Mouse (Mus musculus) ovary, adult 18-20 months (tissue): ENCODE measurements around the gene B4galt7.
"Not testable (repeated sequence)": the region's sequence is repeated elsewhere in the genome, so short reads cannot be mapped to it uniquely, and the experiment has no call there.

Source experiments
- DNase-seq: peaks from one replicate; pipeline ENCODE4 v3.0.0; 2022; ENCODE audit warnings: low spot score, mixed read lengths

The B4galt7 gene

DNA sequence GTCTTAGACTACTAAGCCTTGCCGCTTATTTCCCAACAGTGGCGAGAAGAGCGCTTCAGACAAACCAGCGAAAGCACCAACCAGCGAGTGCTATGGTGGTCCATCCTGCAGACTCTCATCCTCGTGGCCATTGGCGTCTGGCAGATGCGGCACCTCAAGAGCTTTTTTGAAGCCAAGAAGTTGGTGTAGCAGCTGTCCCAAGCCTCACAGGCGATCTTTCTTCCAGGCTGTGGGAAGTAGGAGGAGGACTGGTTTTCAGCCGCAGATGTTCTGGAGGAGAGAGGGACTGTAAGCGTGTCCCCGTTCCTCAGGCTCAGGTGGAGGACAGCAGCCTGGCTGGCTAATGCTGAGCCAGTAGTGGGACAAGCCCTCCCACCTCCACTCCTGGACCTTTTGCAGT lies 2.9 kb upstream of the B4galt7 start:
- DNase-seq: no peak

- DNase-seq: no peak
These were observed 961 bp downstream of the B4galt7 start for GRCm38 (mm10) chr13:55600657-55601056.

DNA sequence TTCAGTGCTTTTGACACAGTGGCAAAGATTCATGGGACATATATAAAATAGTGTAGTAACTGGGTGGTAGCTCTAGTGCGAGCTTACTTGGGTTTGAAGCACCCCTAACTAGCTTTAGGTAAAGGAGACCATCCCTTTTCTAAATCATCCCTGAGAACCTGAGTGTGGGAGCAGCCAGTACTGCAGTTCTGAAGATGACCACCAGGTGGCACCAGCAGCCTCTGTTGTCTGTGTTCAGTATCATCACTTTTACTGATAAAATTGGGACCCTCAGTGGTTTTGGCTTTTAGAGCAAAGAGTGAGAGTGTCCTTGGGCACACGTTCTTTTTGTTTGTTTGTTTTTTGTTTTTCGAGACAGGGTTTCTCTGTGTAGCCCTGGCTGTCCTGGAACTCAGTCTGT lies 1.9 kb downstream of the B4galt7 start:
- peak; percentile 29 for DNase-seq

DNA sequence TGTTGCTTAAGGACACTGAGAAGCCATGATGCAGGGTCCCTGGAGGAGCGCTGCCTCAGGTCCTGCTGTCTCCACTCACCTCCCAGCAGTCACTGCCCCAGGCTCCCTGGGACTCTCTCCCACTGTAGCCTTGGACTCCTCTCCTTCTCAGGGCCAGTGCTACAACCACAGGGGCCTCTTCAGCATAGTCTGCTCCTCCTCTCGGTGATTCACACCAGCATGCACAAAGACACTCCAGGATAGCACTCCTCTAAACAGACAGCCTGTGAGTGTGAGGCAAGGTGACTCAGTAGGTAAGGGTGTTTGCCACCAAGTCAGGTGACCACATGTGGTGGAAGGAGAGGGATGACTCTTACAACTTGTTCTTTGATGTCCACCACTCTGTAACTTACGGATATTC lies 4.9 kb downstream of the B4galt7 start:
- DNase-seq: no peak

DNA sequence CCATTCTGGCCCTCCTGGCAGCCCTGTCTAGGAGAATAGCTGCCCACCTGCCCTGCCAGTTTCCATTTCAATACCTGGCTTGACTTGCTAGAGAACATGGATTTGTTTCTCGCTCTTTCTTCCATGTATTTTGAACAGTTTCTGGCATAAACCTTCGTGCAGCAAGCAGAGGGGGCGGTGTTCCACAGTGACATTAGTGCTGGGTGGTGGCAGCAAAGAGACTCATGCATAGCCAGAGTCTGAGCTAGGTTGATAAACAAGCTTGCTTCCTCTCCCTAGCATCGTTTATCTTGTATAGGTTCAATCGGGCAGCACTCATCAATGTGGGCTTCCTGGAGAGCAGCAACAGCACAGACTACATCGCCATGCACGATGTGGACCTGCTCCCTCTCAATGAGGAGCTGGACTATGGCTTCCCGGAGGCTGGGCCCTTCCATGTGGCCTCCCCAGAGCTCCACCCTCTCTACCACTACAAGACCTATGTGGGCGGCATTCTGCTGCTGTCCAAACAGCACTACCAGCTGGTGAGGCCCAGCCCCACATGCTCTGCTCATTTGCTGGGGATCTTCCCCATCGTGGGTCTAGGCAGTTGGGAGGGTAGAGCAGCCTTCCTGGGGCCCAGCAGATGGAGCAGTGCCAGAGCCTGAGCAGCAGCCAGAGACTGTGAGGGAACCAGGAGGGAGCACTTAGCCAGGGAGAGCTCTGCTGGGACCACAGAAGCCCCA lies 7.4 kb downstream of the B4galt7 start:
- no peak for DNase-seq

DNA sequence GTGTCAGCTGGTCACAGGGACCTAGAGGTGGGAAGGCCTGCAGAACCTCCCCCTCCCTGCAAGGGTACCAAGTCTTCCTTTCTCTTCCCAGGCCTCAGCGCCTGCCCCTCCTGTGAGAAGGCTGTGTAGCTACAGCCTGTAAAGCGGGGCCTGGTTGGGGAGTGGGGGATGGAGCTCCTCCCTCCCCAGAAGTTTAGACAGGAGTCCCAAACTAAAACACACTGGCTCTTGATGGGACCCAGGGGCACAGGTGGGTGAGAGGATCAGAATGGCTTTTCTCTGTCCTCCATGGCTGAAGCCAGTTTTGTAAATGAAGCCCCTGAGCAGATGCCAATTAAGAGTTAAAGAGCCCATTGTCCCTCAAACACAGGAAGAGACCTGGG lies 7.9 kb downstream of the B4galt7 start:
- DNase-seq: no peak

GRCm38 (mm10) chr13:55611996-55612395 lies 12.3 kb downstream of the B4galt7 start:
- no peak for DNase-seq

DNA sequence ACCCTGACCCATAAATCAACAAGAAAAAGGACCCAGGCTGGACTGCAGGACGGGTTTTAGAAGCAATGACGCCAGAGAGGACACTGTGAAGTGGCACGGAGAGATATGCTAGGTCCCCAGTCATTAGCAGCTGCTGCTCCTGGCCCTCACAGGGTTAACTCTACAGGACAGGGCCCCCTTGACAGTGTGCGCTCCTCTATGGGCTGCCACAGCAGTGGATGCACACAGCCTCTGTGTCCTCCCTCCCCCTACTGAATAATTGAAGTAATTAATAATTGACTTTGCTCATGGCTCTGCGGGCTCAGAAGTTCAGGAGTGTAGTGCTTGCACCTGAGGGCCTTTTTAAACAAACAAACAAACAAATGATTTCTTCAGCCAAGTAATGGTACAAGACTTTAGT lies 13.8 kb downstream of the B4galt7 start:
- no peak for DNase-seq

DNA sequence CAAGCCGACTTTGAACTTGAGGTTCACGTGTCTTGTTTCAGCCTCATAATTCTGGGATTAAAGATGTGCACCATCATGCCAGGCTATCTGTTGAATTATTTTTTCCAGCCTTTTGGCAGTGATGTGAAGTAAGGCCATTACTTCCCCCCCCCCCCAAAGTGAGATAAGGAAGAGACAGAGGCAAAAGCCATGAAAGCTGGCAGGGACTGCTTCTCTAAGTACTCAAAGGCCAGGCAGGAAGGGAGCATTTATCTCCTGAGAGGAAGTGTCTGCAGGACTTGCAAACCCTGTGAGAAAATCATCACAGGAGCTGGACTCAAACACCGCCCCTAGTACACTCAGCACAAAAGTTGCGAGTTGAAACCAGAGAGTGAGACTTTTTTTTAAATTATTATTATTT lies 19.6 kb downstream of the B4galt7 start:
- no peak for DNase-seq

- DNase-seq: no peak
These were observed 20.6 kb downstream of the B4galt7 start for GRCm38 (mm10) chr13:55620275-55620674.

GRCm38 (mm10) chr13:55622156-55622648 lies 22.5 kb downstream of the B4galt7 start:
- DNase-seq: not testable (repeated sequence)

DNA sequence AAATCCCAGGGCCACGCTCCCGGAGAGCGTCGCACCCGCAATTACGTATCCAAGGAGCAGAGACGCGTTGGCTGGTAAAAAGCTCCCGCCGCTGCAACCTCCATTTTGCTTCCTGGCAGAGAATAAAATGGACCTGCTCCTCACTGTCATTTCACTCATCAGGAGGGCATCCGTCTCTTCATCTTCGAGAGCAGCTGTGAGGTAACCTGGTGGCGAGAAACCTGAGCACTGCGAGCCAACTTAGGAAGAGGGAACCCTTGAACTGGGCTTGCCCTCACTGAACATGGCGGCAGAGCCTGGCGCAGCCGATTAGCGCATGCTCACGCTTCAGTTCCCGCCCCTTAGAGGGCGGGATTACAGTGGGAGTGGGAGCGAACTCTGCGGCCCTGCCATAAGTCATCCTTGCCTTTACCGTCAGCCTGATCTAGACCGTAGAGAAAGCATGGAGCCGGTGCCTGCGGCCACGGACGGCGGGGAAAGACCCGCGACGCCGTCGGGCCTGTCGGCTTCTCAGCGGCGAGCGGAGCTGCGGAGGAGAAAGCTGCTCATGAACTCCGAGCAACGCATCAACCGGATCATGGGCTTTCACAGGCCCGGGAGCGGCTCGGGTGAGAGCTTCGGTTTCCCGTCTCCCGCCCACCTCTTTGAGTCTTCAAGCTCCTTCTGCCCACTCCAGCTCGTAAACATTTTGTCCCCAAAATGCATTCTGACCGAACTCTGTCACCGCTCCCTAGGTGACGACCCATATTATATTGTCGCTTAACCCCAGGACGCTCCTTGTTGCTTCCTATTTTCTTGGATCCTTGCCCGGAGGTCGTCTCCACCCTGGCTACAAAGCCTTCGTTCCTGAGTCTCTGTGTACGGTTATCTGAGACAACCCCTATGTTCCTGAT lies 23.2 kb downstream of the B4galt7 start, which contains the start of gene Caml:
Caml (plus strand) TSS at position 357 of the 893 bp plus-strand sequence.
- peak; percentile 82 for DNase-seq

- DNase-seq: peak; percentile 72
These were observed 35.0 kb downstream of the B4galt7 start, which contains the start of gene Ddx46 for GRCm38 (mm10) chr13:55634639-55635127. Ddx46 (plus strand) TSS chr13:55635027.

- no peak for DNase-seq
These were observed 35.5 kb downstream of the B4galt7 start for GRCm38 (mm10) chr13:55635146-55635571.

- DNase-seq: no peak
These were observed 36.7 kb downstream of the B4galt7 start for GRCm38 (mm10) chr13:55636185-55636983.

DNA sequence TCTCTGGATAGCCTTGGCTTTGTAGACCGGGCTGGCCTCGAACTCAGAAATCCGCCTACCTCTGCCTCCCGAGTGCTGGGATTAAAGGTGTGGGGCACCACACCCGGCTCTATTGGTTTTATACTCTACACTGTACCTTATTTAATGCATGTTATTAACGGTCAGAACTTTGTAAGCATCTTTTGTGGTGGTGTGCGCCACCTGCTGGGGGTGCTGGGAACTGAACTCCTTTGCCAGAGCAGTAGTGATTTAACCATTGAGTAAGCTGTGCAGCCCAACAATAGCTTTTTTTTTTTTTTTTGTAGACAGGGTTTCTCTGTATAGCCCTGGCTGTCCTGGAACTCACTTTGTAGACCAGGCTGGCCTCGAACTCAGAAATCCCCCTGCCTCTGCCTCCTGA lies 40.8 kb downstream of the B4galt7 start:
- peak; percentile 23 for DNase-seq

GRCm38 (mm10) chr13:55644525-55644924 lies 44.8 kb downstream of the B4galt7 start:
- DNase-seq: no peak

GRCm38 (mm10) chr13:55650098-55650497 lies 50.4 kb downstream of the B4galt7 start:
- no peak for DNase-seq

DNA sequence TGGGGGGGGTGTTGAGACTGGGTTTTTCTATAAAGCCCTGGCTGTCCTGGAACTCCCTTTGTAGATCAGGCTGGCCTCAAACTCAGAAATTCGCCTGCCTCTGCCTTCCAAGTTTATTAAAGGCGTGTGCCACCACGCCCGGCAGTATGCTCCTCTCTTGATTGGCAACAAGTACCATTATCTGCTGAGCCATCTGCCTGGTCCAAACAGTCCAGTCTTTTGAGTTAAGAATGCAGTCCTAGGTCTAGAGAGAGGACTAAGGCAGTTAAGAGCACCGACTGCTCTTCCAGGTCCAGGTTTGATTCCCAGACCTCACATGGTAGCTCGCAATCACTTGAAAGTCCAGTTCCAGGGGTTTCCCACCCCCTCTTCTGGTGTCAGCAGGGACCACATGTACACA lies 51.3 kb downstream of the B4galt7 start:
- DNase-seq: no peak
